Mouse (Mus musculus) cerebellum, postnatal 14 days (tissue): ENCODE measurements around the gene Mcfd2.
"Not testable (repeated sequence)": the region's sequence is repeated elsewhere in the genome, so short reads cannot be mapped to it uniquely, and the experiment has no call there.

Source experiments
- DNase-seq, 2 experiments: peaks; one replicate each; pipeline ENCODE4 v3.0.0; 2021; ENCODE audit warnings: mixed read lengths in 2 of 2

Mcfd2 gene

DNA sequence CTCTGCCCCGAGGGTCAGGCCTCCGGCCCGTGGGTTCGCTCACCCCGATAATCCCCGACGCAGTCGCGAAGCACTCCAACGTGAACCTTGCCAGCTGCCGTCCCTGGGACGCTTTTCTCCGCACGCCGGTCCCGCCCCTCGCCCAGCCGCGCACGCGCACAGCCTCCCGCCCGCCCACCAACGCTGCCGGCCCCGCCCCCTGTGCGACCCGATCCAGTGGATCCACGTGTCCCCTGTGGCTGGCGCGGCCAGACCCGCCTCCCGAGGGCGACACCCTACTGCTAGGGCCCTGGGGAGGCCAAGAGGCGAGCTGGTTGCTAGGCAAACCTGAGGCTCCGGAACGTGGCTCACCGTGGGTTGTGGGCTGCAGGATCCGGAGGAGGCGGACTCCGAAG, at the start of gene Mcfd2:
Mcfd2 (minus strand) TSS at position 144 of the 395 bp plus-strand sequence.
- DNase-seq = peak; percentile 94 to 96

GRCm38 (mm10) chr17:87315021-87315531, 49.3 kb upstream of the Mcfd2 start:
- peak; percentile 97 to 98 for DNase-seq

GRCm38 (mm10) chr17:87314530-87314946, 48.8 kb upstream of the Mcfd2 start:
- DNase-seq = peak in 1 of 2 experiments; percentile 70

DNA sequence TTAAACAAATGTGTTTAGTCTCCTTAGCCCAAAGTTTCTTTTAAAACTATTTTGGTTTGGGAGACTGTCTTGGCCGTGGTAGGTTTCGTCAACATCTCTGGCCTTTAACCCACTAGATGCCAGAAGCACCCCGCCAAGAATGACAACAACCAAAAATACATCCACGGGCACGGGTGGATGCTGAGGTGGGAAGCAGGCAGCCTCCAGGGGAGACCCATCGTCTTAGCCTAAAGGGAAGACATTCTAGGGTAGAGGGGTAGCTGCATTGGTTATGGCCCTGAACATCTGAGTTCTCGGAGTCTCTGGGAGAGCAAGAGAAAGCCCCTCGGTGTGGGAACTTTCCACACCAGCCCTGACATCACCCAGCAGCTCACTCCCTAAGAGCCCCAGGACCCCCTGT, 48.4 kb upstream of the Mcfd2 start:
- no peak for DNase-seq

DNA sequence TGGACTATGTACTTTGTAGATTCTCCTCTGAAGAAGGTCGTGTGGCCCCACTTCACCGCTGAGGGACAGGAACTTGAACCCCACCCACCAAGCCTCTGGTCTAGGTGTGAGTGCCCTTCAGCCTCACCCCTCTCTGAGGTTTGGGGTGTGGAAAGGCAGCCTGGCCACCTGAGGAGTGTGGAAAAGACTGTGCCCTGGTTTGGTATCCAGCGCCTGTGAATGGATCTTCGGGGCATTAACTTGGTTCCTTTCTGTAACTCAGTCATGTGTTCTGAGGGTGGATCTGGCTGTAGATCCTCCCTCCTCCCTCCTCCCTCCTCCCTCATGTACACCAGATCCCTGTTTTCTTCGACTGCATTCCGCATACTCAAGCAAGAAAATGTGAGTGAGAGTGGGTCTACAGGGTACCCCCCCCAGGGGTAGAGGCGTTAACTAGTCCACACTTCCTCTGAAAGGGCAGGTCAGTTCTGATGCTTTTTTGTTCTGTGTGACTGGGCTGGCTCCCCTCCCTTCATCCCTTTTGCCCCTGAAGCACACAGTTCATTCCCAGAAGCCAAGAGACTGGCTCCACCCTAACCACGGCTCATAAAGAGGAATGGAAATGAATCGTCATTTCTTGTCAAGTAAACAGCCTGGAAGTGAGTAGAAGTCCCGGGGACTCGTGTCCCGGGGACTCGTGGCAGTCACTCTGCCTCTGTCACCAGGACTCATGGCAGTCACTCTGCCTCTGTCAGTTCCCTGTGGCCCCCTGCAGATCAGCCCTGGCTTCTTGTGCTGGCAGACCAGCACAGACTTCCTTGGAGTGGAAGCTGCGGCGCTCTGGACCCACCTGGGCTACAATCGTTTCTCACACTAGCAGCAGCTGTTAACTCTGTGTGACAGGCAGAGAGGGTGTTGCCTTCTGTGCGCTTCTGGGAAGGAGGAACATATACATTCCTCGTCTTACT, 47.5 kb upstream of the Mcfd2 start:
- no peak for DNase-seq

DNA sequence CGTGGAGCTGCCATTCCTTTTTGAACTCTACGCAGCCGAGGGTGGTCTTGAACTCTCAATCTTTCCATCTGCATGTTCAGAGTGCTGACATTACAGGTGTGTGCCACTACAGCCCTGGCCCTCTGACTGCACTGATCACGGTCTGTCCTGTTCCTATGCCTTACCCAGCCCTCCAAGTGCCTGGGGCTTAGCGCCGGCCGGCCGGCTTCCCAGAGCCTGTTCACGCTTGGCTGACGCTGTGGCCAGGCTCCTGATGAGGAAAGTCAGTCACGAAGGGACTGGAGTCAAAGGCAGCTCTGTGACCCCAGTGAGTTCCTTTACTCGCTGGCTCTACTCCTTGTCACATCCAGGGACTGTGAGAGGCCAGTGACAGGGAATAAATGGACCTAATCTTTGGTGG, 46.6 kb upstream of the Mcfd2 start:
- DNase-seq = no peak

- no peak for DNase-seq
These were observed 44.8 kb upstream of the Mcfd2 start for GRCm38 (mm10) chr17:87310497-87310896.

DNA sequence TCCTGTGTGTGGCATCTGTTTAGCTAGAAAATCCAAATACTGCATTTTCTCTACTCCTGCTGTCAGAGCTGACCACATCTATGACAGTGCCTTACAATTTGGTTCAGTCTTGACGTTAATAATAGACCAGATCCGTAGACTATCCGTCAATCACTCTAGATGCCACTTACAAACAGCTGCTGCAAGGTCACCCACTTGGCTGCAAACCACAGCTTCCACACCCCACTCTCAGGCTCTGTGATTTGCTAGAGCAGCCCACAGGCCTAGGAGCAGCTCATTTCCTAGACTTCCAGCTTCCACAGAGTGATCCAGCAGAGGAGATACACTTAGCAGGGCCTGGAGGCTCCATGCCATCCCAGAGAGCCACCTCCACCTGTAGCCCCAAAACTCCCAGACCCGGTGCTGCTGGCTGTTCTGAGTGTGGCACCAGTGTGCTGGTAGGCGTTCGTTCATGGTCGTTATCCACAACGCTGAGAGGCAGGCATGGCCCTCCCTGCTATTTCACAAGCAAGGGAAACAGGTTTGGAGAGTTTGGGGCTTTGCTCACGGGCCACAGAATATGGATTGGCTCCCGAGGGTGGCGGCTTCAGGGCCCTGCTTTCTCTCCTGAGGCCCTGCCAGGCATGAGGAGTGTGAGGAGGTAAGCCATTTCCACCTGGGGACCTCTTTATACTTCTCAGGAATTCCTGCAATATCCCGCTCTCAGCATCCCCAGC, 43.5 kb upstream of the Mcfd2 start:
- DNase-seq = no peak

DNA sequence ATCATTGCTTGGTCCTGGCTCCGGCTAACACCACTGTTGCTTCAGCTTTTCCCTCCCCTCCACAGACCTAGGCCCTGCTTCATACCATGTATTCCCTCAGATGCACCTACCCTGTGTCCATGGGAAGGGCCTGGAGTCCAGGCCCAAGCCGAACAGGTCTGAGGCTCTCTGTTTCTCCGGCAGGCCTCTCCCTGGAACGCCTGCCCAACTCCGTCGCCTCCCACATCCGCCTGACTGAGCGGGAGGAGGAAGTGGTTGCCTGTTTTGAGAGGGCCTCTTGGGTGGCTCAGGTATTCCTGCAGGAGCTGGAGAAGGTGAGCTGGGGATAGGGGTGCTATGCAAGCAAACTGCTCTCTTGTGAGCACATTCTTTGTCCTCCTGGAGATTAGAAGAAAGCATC, 41.0 kb upstream of the Mcfd2 start:
- DNase-seq = no peak

DNA sequence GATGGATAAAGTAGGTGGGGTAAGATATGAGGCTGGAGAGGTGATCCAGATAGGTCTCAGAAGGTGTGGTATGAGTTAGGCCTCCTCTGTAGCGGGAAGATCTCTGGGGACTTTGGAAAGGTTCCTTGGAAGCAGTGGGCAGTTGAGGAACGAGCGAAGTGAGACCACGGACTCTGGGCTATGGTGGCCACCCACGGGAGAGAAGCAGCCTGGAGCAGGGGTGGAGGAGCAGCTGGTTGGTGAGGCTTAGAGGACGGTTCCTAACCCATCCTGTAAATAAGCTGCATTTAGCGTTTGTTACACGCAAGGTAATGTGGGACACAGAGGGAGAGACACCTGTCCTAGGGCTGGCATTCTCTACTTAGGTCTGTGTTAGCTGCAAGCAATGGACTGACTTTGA, 39.3 kb upstream of the Mcfd2 start:
- DNase-seq = no peak

DNA sequence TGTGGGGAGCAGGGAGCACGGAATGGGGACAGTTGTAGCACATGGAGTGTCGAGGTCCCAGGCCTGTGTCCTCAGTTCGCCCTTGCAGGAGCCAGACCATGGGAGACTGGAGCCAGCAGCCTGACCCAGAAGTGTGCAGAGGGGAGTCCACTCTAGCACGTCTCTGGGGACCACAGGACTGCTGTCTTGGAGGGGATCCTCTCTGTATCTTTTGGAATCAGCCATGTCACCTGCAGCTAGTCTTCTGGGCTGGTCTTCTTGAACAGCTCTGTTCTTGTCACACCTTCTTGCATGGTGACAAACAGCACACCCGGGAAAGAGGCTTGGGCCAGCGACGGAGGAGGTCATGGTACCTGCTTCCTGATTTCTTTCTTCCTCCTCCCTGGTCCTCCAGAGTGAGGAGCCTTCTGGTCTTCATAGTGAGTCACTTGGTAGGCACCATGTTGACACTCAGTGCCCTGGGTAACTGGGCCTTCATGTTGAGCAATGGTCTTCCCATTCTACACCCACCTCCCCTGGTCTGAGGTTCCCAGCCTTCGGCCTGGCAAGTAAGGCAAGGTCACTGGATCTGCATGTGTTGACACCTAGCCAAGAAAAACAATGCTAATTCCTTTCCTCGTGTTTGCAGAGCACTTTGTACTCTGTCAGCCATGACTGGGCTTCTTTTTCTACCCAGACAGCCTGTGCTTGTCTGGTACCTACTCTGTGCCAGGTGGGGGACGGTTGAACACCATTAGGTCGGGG, 38.6 kb upstream of the Mcfd2 start:
- no peak for DNase-seq

DNA sequence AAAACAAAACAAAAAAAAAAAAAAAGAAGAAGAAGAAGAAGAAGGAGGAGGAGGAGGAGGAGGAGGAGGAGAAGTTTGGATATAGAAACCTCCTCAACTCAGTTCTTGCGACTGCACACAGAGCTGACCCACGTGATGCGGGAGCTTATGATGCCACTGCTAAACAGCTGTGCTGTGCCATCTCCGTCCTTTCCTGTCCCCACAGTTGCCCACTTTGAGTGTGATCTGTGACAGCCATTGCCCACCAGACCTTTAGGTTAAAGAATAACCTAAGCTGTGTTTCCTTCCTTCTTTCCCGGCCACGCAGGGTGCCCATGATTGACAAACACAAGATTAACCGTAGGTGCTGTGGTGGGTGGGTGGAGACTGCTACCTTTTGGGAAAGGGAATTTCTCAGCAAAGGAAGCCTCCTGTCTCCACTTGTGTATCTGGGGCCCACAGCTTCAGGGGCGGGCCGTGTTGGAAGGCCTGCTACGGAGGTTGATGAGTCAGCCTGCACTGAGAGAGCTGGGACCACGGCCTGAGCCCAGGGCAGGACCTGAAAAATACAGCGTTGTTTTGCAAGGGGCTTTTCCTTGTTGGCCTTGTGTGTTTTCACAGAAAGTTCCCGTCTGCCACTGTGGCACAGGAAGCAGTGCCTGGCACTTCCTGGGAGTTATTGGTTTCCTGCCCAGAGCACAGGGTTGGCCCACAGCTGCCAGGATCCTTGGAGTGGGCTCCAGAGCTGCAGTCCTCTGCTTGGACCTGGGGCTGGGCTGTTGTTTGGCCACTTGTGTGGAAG, 36.5 kb upstream of the Mcfd2 start:
- DNase-seq = no peak

DNA sequence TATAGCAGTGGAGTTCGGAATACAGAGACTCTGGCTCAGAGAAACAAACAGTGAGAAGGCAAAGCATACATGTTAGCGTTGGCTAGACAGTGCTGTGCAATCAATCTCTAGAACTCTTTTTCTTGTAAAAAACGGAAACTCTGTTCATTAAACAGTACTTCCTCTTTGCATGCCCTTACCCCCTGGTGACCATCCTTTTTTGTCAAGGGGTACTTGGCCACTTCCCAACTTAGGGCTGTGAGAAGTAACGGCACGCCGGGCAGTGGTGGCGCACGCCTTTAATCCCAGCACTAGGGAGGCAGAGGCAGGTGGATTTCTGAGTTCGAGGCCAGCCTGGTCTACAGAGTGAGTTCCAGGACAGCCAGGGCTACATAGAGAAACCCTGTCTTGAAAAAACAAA, 35.9 kb upstream of the Mcfd2 start:
- not testable (repeated sequence) for DNase-seq

DNA sequence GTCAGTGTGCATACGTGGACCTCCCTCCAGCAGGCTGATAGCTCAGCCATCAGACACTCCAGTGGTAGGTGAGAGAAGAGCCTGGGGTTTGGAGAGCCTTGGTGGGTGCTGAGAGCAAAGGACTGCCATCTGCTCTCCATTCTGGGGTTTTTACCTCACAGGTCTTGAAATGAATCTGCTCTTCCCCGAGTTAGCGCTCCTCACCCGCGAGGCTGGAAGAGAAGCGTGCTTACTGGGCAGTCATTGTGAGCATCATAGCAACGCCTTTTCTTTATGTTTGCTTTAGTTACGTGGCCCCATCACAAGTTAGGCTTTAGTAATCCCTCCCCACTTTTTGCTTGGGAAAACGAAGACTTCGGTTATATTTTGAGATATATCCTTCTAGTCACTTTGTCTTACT, 34.6 kb upstream of the Mcfd2 start:
- DNase-seq = no peak

GRCm38 (mm10) chr17:87298944-87299343, 33.2 kb upstream of the Mcfd2 start:
- no peak for DNase-seq

- not testable (repeated sequence) for DNase-seq
These were observed 31.0 kb upstream of the Mcfd2 start for GRCm38 (mm10) chr17:87296701-87297100.

GRCm38 (mm10) chr17:87295738-87296137, 30.0 kb upstream of the Mcfd2 start:
- DNase-seq = no peak

- DNase-seq = no peak
These were observed 27.4 kb upstream of the Mcfd2 start for GRCm38 (mm10) chr17:87293125-87293524.

DNA sequence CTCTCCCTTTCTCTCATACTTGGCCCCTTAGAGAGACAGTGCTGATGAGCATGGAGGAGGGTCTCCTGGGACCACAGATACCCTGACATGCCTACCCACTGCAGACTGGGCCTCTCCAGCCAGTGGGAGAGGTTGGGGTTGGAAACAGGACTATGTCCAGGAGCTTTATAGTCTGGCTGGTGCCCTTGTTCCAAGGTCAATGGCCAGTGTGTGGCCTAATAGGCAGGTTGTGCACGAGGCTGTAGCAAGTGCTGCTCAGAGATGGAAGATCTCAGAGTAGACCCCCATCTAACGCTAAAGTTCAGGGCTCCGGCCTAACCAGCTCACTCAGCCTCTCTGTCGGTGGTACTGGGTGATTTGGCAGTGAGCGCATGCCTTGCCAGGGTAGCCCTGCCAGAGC, 26.0 kb upstream of the Mcfd2 start:
- no peak for DNase-seq

GRCm38 (mm10) chr17:87291037-87291436, 25.3 kb upstream of the Mcfd2 start:
- no peak for DNase-seq

GRCm38 (mm10) chr17:87289367-87289766, 23.6 kb upstream of the Mcfd2 start:
- DNase-seq = no peak

DNA sequence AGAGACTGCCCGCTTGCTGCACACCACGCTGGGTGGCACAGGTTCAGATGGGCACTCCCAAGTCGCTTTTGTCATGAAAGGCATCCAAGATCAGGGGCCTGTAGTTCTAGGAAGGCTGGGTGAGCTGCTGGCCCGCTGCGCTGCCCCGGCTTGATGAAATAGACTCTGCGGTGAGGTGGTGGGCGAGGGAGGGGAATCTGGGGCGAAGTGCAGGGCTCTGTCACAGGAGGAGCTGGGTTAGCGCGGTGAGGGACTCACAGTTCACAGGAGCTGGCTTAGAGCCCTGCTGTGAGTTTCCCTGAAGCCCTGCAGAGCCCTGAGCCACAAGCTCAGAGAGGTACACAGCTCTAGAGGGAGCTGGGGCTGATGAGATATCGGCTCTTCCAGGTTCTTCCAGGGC, 22.4 kb upstream of the Mcfd2 start:
- no peak for DNase-seq
